Mouse (Mus musculus) G1E (cell line): ENCODE measurements around the gene Spic.

Source experiments
- CTCF ChIP-seq: IDR thresholded peaks from 2 replicates; pipeline ENCODE4 v1.5.1; 2012; ENCODE audit warnings: low read depth, low read length, inconsistent platforms, mixed read lengths
- GATA1 ChIP-seq: IDR thresholded peaks from 2 replicates; pipeline ENCODE4 v1.6.1; 2012; ENCODE audit warnings: borderline replicate concordance, low read length, inconsistent platforms, mixed read lengths
- GATA2 ChIP-seq: IDR thresholded peaks from 2 replicates; pipeline ENCODE4 v1.6.1; 2012; ENCODE audit warnings: low read depth, low read length, inconsistent platforms, borderline replicate concordance
- POLR2AphosphoS5 ChIP-seq: IDR thresholded peaks from 2 replicates; pipeline ENCODE4 v1.6.1; 2012; ENCODE audit warnings: low read depth, low read length, inconsistent platforms; ENCODE audit not compliant: insufficient replicate concordance
- TAL1 ChIP-seq: conservative IDR thresholded peaks from 2 replicates; pipeline ENCODE4 v1.6.1; 2012; ENCODE audit warnings: low read depth, low read length, inconsistent platforms, mixed read lengths

DNA sequence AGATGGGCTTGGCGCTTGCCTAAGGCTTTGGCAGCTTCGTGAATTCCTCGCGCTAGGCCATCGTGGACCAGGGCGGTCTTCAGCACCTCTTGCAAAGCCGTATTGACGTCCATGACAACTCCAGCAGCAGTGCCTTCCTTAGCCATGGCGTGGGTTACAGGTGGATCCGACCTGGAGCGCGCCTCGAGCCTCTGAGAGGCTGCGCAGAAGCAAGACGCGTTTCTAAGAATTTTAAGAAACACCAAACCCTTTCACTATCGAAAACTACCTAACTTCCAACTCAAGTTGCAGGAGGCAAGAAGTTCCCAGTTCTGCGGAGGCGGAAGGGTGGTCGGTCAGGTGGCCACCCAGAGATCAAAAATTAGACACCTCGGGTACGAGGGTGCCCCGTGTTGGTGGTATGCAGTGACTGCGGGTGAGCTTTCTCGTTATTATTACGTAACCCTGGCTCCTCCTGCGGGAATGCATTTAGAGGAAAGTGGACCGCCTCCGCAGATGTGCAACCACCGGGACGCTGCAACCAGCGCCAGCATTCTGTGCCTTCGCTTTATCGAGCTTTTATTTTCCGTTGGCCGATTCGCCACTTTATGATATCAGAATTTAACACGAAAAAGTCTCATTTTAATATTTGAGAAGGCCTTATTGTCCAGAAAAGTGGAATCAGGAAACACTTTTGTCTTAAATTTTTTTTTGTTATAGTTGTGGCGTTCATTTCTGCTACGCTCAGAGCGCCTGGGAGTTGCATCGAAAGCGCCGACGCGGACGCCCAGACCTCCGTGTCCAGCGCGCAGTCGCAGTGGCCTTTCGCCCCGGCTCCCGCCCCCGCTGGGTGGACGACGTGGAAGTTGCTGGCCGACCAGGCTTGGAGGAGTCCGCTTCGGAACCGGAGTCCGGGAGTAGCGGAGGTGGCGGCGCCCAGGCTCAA, 46.0 kb upstream of the Spic start, which contains the start of gene Arl1:
- TF ChIP-seq GATA1: no peak
- TF ChIP-seq CTCF: no peak
- no peak for TF ChIP-seq TAL1
- TF ChIP-seq POLR2AphosphoS5: no peak
- no peak for TF ChIP-seq GATA2
